Mouse (Mus musculus): ENCODE data around the gene Dis3l.

DNA sequence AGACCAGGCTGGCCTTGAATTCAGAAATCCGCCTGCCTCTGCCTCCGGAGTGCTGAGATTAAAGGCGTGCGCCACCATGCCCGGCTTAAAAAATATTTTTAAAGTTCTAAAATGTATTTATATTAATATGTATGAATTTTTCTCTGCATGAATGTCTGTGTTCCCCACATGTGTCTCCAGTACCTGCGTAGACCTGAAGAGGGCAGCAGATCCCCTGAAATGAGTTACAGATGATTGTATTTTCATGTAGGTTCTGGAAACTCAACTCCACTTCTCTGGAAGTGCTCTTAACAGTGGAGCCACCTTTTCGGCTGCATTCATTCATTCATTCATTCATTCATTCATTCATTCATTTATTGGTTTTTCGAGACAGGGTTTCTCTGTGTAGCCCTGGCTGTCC lies 63.4 kb downstream of the Dis3l start:
- TF ChIP-seq POLR2AphosphoS5 (IDR thresholded peaks at IDR 0.05; ENCODE audit: insufficient replicate concordance, low read depth, low read length) (no peak), CTCF (IDR thresholded peaks at IDR 0.05; ENCODE audit: low read depth, low read length) (peak; percentile 52; the same call in 1 of the 2 replicates), TAL1 (conservative IDR thresholded peaks at IDR 0.05; ENCODE audit: low read depth, low read length) (no peak)
